Mouse (Mus musculus) embryonic facial prominence, embryonic 11.5 days (tissue): ENCODE measurements around the gene Rab3c. TPM values are rescaled to one million over a fixed set of nuclear protein-coding genes. Genes with fewer than 3 reads are reported as not detected.

Experiments
- polyA plus RNA-seq: library from polyadenylated mRNA; unstranded; fragments of >200 nt; fragmentation: Nextera tagmentation; extraction: Ambion mirVana; gene quantifications from 2 replicates; pipeline ENCODE4 v1.2.1, GENCODE M21; 2014

Gene Rab3c
- polyA plus RNA-seq, 1 experiment from 2014 or later, result 4.2 TPM

Other genes starting within 250 kb of the Rab3c start
- 0.36 and 0.40 TPM in 2 replicates for gene Gapt, start 76.2 kb upstream of the Rab3c start, polyA plus RNA-seq
- 152 and 155 TPM in 2 replicates for gene Plk2, start 114.0 kb upstream of the Rab3c start, polyA plus RNA-seq